Mouse (Mus musculus) midbrain, embryonic 15.5 days (tissue): ENCODE results near the gene Hist1h2bc. TPM values are rescaled to one million over a fixed set of nuclear protein-coding genes. Genes with fewer than 3 reads are reported as not detected.

ENCODE experiments used
- ATAC-seq: fragments of 200-750 bp; cut with Nextera tagmentation; replicated peaks from 2 replicates; pipeline ENCODE4 v1.8.0; 2017; ENCODE audit warnings: moderate TSS enrichment
- H3K27ac ChIP-seq: fragments of 300-500 bp; sonication (generic); 2 replicates; pipeline ENCODE4 v1.5.1; 2015; ENCODE audit warnings: mild to moderate bottlenecking, inconsistent platforms
- H3K27me3 ChIP-seq: fragments of 300-500 bp; sonication (generic); replicated peaks from 2 replicates; pipeline ENCODE4 v1.6.1; 2015; ENCODE audit warnings: inconsistent platforms
- H3K36me3 ChIP-seq: fragments of 300-500 bp; sonication (generic); replicated peaks from 2 replicates; pipeline ENCODE4 v1.6.1; 2015; ENCODE audit warnings: inconsistent platforms
- H3K4me1 ChIP-seq: fragments of 300-500 bp; sonication (generic); 2 replicates; pipeline ENCODE4 v1.6.1; 2015; ENCODE audit warnings: inconsistent platforms
- H3K4me2 ChIP-seq: fragments of 300-500 bp; sonication (generic); 2 replicates; pipeline ENCODE4 v1.6.1; 2015; ENCODE audit warnings: inconsistent platforms, mild to moderate bottlenecking, moderate library complexity
- H3K4me3 ChIP-seq: fragments of 300-500 bp; sonication (generic); 2 replicates; pipeline ENCODE4 v1.5.1; 2015; ENCODE audit warnings: mild to moderate bottlenecking, inconsistent platforms
- H3K9ac ChIP-seq: fragments of 300-500 bp; sonication (generic); 2 replicates; pipeline ENCODE4 v1.6.1; 2015; ENCODE audit warnings: mild to moderate bottlenecking, inconsistent platforms
- H3K9me3 ChIP-seq: fragments of 300-500 bp; sonication (generic); 2 replicates; pipeline ENCODE4 v1.6.1; 2016; ENCODE audit warnings: inconsistent platforms
- WGBS: fragments of 180-500 bp; shearing (Covaris S2); methylation state at CpG from one replicate; pipeline ENCODE4 v1.1.7; 2015; ENCODE audit warnings: mixed read lengths; 5-methylcytosine and 5-hydroxymethylcytosine counted together
- polyA plus RNA-seq: library from polyadenylated mRNA; unstranded; fragments of >200 nt; fragmentation: Nextera tagmentation; extraction: Ambion mirVana; gene quantifications from 2 replicates; pipeline ENCODE4 v1.2.1, GENCODE M21; 2015

The Hist1h2bc gene
- polyA plus RNA-seq, 1 experiment from 2014 or later: 17.3 TPM

DNA sequence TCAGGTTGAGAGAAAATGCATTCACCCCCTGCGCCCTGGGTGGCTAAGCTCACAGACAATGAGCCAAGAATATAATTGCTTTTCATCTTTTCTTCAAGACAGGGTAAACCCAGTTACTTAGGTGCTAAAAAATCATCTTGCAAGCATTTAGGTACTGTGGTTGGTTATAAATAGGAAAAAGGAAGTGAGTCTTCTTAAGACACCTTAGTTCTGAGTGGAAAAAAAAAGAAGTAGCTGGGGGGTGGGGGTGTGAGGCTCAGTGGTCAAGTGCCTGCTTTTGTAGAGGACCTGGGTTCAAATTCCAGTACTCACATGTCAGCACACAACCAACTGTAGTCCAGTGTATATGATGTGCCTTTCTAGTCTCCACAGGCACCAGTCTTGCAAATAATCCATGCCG, 5.0 kb downstream of the Hist1h2bc start:
- no peak overlapping the region for H3K4me2 ChIP-seq
- H3K27me3 ChIP-seq: no peaks in the 10 kb centered on the region
- peaks cover 14% of the 10 kb centered on the region for H3K4me1 ChIP-seq
- 94% methylated on average over 2 of the region's 2 CpGs for WGBS
- no peak overlapping the region for H3K4me3 ChIP-seq
- no peak for ATAC-seq
- H3K9me3 ChIP-seq: no peaks in the 10 kb centered on the region
- no peaks in the 10 kb centered on the region for H3K36me3 ChIP-seq
- H3K9ac ChIP-seq: no peak overlapping the region
- no peak overlapping the region for H3K27ac ChIP-seq

DNA sequence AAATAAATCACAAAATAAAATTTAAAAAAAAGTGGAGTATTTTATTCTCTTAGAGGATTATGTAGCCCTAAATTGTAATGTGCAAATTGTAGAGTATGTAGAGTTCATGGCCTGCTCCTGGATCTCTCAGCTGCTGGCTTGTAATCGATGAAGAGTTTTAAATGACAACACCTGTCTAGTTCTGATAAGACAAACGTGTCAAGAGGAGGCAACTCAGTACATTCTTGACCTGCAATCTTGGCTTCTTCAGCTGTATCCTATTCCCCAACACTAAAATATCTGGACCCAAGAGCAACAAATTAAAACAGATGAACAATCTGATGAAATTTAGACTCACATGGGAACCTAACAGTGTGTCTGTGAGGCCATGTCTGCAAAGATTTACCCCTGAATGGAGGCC, 5.5 kb downstream of the Hist1h2bc start:
- H3K36me3 ChIP-seq: no peaks in the 10 kb centered on the region
- H3K4me2 ChIP-seq: no peak overlapping the region
- H3K4me1 ChIP-seq: peaks cover 14% of the 10 kb centered on the region
- 78% methylated on average over 2 of the region's 2 CpGs for WGBS
- no peak overlapping the region for H3K27ac ChIP-seq
- ATAC-seq: no peak
- no peaks in the 10 kb centered on the region for H3K27me3 ChIP-seq
- no peak overlapping the region for H3K9ac ChIP-seq
- H3K4me3 ChIP-seq: no peak overlapping the region
- H3K9me3 ChIP-seq: no peaks in the 10 kb centered on the region

DNA sequence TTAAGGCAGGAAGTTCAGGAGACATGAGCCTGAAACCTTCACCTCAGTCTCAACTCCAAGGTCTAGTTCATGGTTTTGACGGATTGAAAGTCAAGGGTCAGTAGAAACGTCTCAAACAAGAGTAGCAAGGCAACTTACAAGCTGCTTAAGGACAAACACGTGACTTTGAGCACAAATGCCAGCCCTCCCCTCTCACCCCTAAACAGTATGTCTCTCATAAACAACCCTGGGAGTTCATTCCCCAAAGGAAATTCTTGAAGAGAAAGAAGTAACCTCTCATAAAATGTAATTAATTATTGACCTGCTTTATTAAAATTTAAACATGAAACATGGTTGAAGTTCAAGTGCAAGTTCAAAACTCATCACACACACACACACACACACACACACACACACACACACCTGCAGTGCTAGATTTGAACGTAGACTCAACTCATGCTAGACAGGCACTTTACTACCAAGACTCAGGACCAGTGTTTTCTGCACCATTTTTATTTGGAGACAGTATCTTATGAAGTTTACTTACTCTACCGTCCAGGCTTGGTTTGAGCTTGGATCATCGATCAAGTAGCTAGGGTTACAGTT, 9.9 kb downstream of the Hist1h2bc start:
- Histone ChIP-seq H3K4me1 (peaks cover 12% of the 10 kb centered on the region), H3K9me3 (no peaks in the 10 kb centered on the region), H3K36me3 (no peaks in the 10 kb centered on the region), H3K9ac (no peak overlapping the region), H3K27ac (no peak overlapping the region), H3K4me2 (no peak overlapping the region), H3K4me3 (no peak overlapping the region), H3K27me3 (no peaks in the 10 kb centered on the region)
- WGBS: 87% methylated on average over 6 of the region's 6 CpGs
- no peak for ATAC-seq

DNA sequence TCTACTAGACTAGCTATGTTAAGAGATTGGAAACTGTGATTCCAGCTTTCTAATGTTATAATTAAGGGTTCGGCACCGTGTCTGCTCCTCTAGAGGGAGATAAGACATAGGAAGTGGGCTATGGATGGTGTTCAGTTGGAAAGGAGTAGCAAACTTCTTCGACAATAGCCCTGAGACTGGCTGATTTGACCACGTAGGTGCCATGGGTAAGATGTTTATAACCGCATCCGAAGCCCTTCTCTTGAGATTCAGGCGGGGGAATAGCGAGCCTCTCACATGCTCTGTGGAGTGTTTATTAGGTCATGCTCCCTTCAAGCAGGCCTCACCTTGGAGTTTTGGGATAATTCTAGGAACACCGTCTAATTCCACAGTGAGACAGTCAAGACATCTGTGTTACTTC, 11.0 kb downstream of the Hist1h2bc start:
- no peak for ATAC-seq
- peaks cover 14% of the 10 kb centered on the region for H3K4me1 ChIP-seq
- no peak overlapping the region for H3K9ac ChIP-seq
- H3K4me3 ChIP-seq: no peak overlapping the region
- H3K4me2 ChIP-seq: no peak overlapping the region
- H3K9me3 ChIP-seq: no peaks in the 10 kb centered on the region
- no peak overlapping the region for H3K27ac ChIP-seq
- H3K27me3 ChIP-seq: no peaks in the 10 kb centered on the region
- 95% methylated on average over 9 of the region's 9 CpGs for WGBS
- H3K36me3 ChIP-seq: no peaks in the 10 kb centered on the region

- H3K4me1 ChIP-seq: peaks cover 14% of the 10 kb centered on the region
- 62% methylated on average over 12 of the region's 13 CpGs for WGBS
- no peak within 1 kb of the TSS for H3K4me3 ChIP-seq
- H3K9me3 ChIP-seq: no peaks in the 10 kb centered on the region
- H3K27ac ChIP-seq: no peak within 1 kb of the TSS
- no peak within 1 kb of the TSS for H3K9ac ChIP-seq
- H3K36me3 ChIP-seq: no peaks in the 10 kb centered on the region
- no peak for ATAC-seq
- no peak within 1 kb of the TSS for H3K4me2 ChIP-seq
- H3K27me3 ChIP-seq: no peaks in the 10 kb centered on the region
Observed at GRCm38 (mm10) chr13:23695514-23695913, 11.5 kb downstream of the Hist1h2bc start, which contains the start of gene Hist1h1t. Hist1h1t (plus strand) TSS chr13:23695814.

GRCm38 (mm10) chr13:23696061-23696474, 12.1 kb downstream of the Hist1h2bc start:
- Histone ChIP-seq H3K36me3 (no peaks in the 10 kb centered on the region), H3K4me1 (peaks cover 14% of the 10 kb centered on the region), H3K27me3 (no peaks in the 10 kb centered on the region), H3K27ac (no peak overlapping the region), H3K9me3 (no peaks in the 10 kb centered on the region), H3K9ac (no peak overlapping the region), H3K4me2 (no peak overlapping the region), H3K4me3 (no peak overlapping the region)
- WGBS: 68% methylated on average over 15 of the region's 15 CpGs
- ATAC-seq: no peak

GRCm38 (mm10) chr13:23697491-23698299, 13.7 kb downstream of the Hist1h2bc start:
- peak overlapping the region; percentile 69 for H3K4me2 ChIP-seq
- peak overlapping the region; percentile 50 for H3K9ac ChIP-seq
- ATAC-seq: peak; percentile 88
- no peaks in the 10 kb centered on the region for H3K9me3 ChIP-seq
- WGBS: under 1% methylated on average over 31 of the region's 32 CpGs
- no peaks in the 10 kb centered on the region for H3K36me3 ChIP-seq
- H3K27ac ChIP-seq: peak overlapping the region; percentile 88
- peaks cover 14% of the 10 kb centered on the region for H3K4me1 ChIP-seq
- H3K27me3 ChIP-seq: no peaks in the 10 kb centered on the region
- peak overlapping the region; percentile 48 for H3K4me3 ChIP-seq

- H3K4me1 ChIP-seq: peaks cover 14% of the 10 kb centered on the region
- peak; percentile 98 for ATAC-seq
- no peaks in the 10 kb centered on the region for H3K27me3 ChIP-seq
- H3K9me3 ChIP-seq: no peaks in the 10 kb centered on the region
- H3K4me2 ChIP-seq: peak within 1 kb of the TSS; percentile 69
- WGBS: under 1% methylated on average over 21 of the region's 22 CpGs
- H3K27ac ChIP-seq: peak within 1 kb of the TSS; percentile 88
- H3K36me3 ChIP-seq: no peaks in the 10 kb centered on the region
- peak within 1 kb of the TSS; percentile 50 for H3K9ac ChIP-seq
- peak within 1 kb of the TSS; percentile 48 for H3K4me3 ChIP-seq
Observed at GRCm38 (mm10) chr13:23698300-23698693, 14.3 kb downstream of the Hist1h2bc start, which contains the start of gene Hist1h4c. Hist1h4c (minus strand) TSS chr13:23698454.

DNA sequence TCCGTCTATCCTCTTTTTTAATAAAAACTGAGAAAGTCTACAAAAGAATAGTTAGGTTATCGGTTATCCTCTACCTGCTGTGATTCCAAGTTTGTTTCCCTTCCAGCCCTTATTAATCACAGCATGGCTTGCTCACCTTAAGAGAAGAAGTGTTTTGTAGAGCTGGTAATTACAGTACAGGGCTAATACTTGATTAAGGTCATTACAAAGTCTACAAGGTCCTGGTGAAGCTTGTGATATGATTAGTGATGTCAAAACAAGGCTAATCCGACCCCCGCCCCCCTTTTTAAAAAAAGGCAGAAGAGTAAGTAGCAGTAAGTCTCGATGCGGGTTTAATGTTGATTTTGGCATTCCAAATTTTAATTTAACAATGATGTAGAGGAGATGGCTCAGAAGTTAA, 15.0 kb downstream of the Hist1h2bc start:
- 63% methylated on average over 6 of the region's 6 CpGs for WGBS
- peak overlapping the region; percentile 69 for H3K4me2 ChIP-seq
- H3K4me3 ChIP-seq: no peak overlapping the region
- H3K9ac ChIP-seq: peak overlapping the region; percentile 16; the same call in 1 of the 2 replicates
- H3K27me3 ChIP-seq: no peaks in the 10 kb centered on the region
- H3K4me1 ChIP-seq: peaks cover 14% of the 10 kb centered on the region
- no peaks in the 10 kb centered on the region for H3K9me3 ChIP-seq
- no peak for ATAC-seq
- H3K27ac ChIP-seq: no peak overlapping the region
- no peaks in the 10 kb centered on the region for H3K36me3 ChIP-seq

DNA sequence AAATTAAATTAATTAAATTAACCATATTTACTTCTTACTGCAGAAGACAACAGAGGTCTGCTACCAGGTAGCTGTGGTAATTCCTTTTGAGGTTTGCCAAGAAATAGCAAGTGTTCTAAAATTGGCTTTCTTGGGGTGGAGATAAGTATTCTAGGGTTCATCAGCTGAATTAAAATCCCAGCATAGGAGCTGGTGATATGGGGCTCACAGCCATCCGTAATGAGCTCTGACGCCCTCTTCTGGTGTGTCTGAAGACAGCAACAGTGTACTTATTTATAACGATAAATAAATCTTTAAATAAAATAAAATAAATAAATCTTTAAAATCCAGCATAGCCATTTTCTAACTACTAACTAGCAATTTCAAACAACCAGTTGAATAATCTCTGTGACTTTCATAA, 15.8 kb downstream of the Hist1h2bc start:
- Histone ChIP-seq H3K4me1 (peaks cover 14% of the 10 kb centered on the region), H3K36me3 (no peaks in the 10 kb centered on the region), H3K4me2 (no peak overlapping the region), H3K27me3 (no peaks in the 10 kb centered on the region), H3K9ac (no peak overlapping the region), H3K9me3 (no peaks in the 10 kb centered on the region), H3K4me3 (no peak overlapping the region), H3K27ac (no peak overlapping the region)
- WGBS: 70% methylated on average over 3 of the region's 3 CpGs
- no peak for ATAC-seq

DNA sequence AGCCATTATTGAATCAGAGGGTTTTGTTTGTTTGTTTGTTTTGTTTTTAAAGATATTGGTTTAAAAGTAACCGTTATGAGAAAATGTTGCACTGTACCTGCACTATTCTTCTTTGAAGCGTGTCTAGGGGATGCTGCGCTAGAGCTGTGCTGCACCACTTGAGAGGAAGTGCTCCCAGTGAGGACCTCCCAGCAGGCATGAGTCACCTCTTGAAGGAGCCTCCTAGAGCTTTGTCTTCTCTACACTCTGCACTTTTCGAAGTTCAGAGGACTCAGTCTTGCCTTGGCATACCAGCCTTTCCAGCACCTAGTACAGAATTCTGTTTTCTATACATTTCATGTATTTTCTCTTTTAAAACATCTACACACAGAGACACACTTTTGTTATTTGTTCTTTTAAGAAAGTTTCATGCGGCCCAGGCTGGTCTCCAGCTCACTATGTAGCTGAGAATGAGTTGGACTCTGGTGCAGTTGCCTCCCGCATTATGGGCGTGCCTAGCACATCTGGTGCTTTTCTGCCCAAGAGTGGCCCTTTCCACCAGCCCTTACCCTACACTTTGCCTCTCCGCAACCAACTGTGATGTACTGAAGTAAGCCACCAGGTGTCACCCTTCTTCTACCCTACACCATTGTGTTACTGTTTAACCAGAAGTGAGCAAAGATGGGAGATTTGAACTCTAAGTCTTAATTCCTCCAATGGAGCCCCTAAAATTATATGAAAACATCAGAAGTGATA, 17.0 kb downstream of the Hist1h2bc start:
- Histone ChIP-seq H3K9ac (no peak overlapping the region), H3K4me3 (no peak overlapping the region), H3K4me1 (peaks cover 14% of the 10 kb centered on the region), H3K27ac (no peak overlapping the region), H3K4me2 (no peak overlapping the region), H3K36me3 (no peaks in the 10 kb centered on the region), H3K27me3 (no peaks in the 10 kb centered on the region), H3K9me3 (no peaks in the 10 kb centered on the region)
- WGBS: 33% methylated on average over 8 of the region's 8 CpGs
- ATAC-seq: no peak

GRCm38 (mm10) chr13:23702220-23702619, 18.2 kb downstream of the Hist1h2bc start:
- no peak for ATAC-seq
- Histone ChIP-seq H3K36me3 (no peaks in the 10 kb centered on the region), H3K4me2 (no peak overlapping the region), H3K9ac (no peak overlapping the region), H3K27me3 (no peaks in the 10 kb centered on the region), H3K9me3 (no peaks in the 10 kb centered on the region), H3K4me1 (peaks cover 14% of the 10 kb centered on the region), H3K27ac (no peak overlapping the region), H3K4me3 (no peak overlapping the region)
- 85% methylated on average over 4 of the region's 4 CpGs for WGBS
